Mouse (Mus musculus): ENCODE results near the gene Nutm1. TPM values are rescaled to one million over a fixed set of nuclear protein-coding genes. Genes with fewer than 3 reads are reported as not detected.

Gene Nutm1
- polyA plus RNA-seq, 1 experiment from 2014 or later = 0.10 TPM

DNA sequence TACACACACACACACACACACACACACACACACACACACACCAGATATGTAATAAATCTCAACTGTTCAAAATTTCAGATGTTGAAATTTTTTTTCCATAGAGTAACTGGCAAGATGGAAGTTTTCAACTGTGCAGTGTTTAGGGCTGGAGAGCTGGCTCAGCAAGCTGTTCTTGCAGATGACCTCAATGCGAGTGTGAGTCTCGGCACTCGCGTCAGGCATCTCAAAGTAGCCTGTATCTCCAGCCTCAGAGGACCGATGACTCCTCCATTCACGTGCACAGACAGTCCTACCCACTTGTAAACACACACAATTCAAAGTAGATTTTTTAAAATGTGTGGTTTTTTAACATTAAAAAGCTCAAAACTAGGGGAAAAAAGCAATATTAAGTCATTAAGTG, 14.4 kb upstream of the Nutm1 start:
- Histone ChIP-seq H3K4me3 (ENCODE audit: low read depth, low read length) (no peak overlapping the region), H3K36me3 (ENCODE audit: control insufficient read depth, insufficient read depth, low read length) (no peaks in the 10 kb centered on the region), H3K9ac (ENCODE audit: low read length) (no peak overlapping the region), H3K27ac (replicated peaks) (no peak overlapping the region), H3K4me2 (replicated peaks; ENCODE audit: low read depth) (no peak overlapping the region), H3K4me1 (replicated peaks; ENCODE audit: control insufficient read depth, insufficient read depth) (no peaks in the 10 kb centered on the region), H3K27me3 (ENCODE audit: control insufficient read depth, insufficient read depth, low read length) (no peaks in the 10 kb centered on the region), H3K9me3 (ENCODE audit: control insufficient read depth, low read length) (no peaks in the 10 kb centered on the region)
- ATAC-seq (ENCODE audit: low FRiP score, low TSS enrichment) = no peak
- DNase-seq (ENCODE audit: low spot score) = no peak
- WGBS = 89% methylated on average over 6 of the region's 6 CpGs
- no peak for TF ChIP-seq EP300 (optimal IDR thresholded peaks at IDR 0.05)
- TF ChIP-seq CTCF (IDR thresholded peaks at IDR 0.05; ENCODE audit: low read depth) = no peak

DNA sequence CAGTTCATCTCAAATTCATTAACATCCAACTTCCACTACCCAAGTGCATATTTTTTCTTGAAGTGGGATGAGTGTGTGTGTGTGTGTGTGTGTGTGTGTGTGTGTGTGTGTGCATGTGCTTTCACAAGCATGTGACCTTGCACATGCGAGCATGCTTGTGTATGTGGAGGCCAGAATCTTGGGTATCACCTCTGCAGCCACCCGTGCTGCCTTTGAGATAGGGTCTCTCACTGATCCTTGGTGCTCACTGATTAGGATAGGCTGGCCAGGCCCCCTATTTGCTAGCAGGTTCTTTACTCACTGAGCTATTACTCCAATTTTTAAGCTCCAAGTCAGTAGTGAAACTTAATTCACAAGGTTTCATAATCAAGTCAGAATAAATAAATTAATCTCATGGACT, 13.8 kb upstream of the Nutm1 start:
- Histone ChIP-seq H3K4me1 (replicated peaks; ENCODE audit: control insufficient read depth, insufficient read depth) (no peaks in the 10 kb centered on the region), H3K9ac (ENCODE audit: low read length) (no peak overlapping the region), H3K4me2 (replicated peaks; ENCODE audit: low read depth) (no peak overlapping the region), H3K9me3 (ENCODE audit: control insufficient read depth, low read length) (no peaks in the 10 kb centered on the region), H3K36me3 (ENCODE audit: control insufficient read depth, insufficient read depth, low read length) (no peaks in the 10 kb centered on the region), H3K27me3 (ENCODE audit: control insufficient read depth, insufficient read depth, low read length) (no peaks in the 10 kb centered on the region), H3K4me3 (ENCODE audit: low read depth, low read length) (no peak overlapping the region), H3K27ac (replicated peaks) (no peak overlapping the region)
- TF ChIP-seq CTCF (IDR thresholded peaks at IDR 0.05; ENCODE audit: low read depth) (no peak), EP300 (optimal IDR thresholded peaks at IDR 0.05) (no peak)
- no peak for DNase-seq (ENCODE audit: low spot score)
- no peak for ATAC-seq (ENCODE audit: low FRiP score, low TSS enrichment)
- 96% methylated on average over 2 of the region's 2 CpGs for WGBS

DNA sequence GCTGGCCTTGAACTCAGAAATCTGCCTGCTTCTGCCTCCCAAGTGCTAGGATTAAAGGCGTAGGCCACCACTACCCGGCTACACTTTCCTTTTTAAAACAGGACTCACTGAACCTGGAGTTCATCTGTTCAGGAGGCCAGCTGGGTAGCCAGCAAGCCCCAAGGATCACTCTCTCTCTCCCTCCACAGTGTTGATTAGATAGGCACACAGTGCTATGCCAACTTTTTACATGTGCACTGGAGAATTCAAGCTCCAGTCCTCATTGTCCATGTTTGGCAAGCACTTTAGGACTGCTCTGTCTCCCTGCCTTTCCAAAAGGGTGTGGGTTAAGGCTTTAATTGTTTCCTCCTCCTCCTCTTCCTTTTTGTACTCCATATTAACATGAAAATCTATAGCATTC, 10.9 kb upstream of the Nutm1 start:
- no peak for TF ChIP-seq CTCF (IDR thresholded peaks at IDR 0.05; ENCODE audit: low read depth)
- no peak for TF ChIP-seq EP300 (optimal IDR thresholded peaks at IDR 0.05)
- no peaks in the 10 kb centered on the region for H3K4me1 ChIP-seq (replicated peaks; ENCODE audit: control insufficient read depth, insufficient read depth)
- no peak overlapping the region for H3K4me3 ChIP-seq (ENCODE audit: low read depth, low read length)
- no peak overlapping the region for H3K9ac ChIP-seq (ENCODE audit: low read length)
- no peaks in the 10 kb centered on the region for H3K27me3 ChIP-seq (ENCODE audit: control insufficient read depth, insufficient read depth, low read length)
- H3K9me3 ChIP-seq (ENCODE audit: control insufficient read depth, low read length) = no peaks in the 10 kb centered on the region
- ATAC-seq (ENCODE audit: low FRiP score, low TSS enrichment) = no peak
- no peaks in the 10 kb centered on the region for H3K36me3 ChIP-seq (ENCODE audit: control insufficient read depth, insufficient read depth, low read length)
- H3K4me2 ChIP-seq (replicated peaks; ENCODE audit: low read depth) = no peak overlapping the region
- DNase-seq (ENCODE audit: low spot score) = no peak
- 92% methylated on average over 2 of the region's 2 CpGs for WGBS
- H3K27ac ChIP-seq (replicated peaks) = no peak overlapping the region

DNA sequence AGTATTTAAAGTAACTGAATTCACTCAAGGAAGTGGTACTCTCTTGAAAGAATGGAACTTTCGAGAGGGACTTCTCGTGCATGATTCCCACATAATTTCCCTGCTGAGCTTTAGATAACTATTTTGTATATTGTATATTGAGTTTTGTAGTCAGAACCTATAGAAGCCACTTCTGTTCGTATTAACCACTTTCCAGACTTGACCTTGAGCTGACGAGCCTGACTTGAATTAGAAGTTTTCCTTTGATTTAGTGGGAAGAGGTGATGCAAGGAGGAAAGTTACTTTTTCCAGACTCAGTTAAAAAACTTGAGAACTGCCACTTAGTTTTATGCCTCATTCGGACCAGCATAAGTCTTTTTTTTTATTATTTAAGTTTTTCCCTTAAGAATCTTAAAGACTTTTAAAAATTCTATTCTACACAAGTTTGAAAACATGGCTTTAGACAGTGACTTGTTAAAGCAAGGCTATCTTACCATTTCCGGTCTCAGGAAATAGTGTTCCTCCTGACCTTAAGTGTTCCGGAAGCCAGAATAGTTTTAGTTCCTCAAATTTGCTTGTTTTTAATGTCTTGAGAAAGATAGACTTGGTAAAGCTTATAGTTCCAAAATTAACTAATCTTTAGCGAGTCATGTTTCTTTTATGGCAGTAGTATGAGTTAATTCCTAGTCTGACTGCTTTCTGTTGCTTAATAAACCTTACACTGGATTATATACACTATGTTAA, 8.6 kb upstream of the Nutm1 start:
- H3K4me3 ChIP-seq (ENCODE audit: low read depth, low read length) = peak overlapping the region; percentile 84
- H3K27ac ChIP-seq (replicated peaks) = no peak overlapping the region
- 73% methylated on average over 8 of the region's 8 CpGs for WGBS
- H3K36me3 ChIP-seq (ENCODE audit: control insufficient read depth, insufficient read depth, low read length) = no peaks in the 10 kb centered on the region
- no peak overlapping the region for H3K9ac ChIP-seq (ENCODE audit: low read length)
- H3K9me3 ChIP-seq (ENCODE audit: control insufficient read depth, low read length) = no peaks in the 10 kb centered on the region
- peak overlapping the region; percentile 85; the same call in 1 of the 2 replicates for H3K4me2 ChIP-seq (replicated peaks; ENCODE audit: low read depth)
- TF ChIP-seq EP300 (optimal IDR thresholded peaks at IDR 0.05) = no peak
- TF ChIP-seq CTCF (IDR thresholded peaks at IDR 0.05; ENCODE audit: low read depth) = no peak
- H3K27me3 ChIP-seq (ENCODE audit: control insufficient read depth, insufficient read depth, low read length) = no peaks in the 10 kb centered on the region
- H3K4me1 ChIP-seq (replicated peaks; ENCODE audit: control insufficient read depth, insufficient read depth) = no peaks in the 10 kb centered on the region
- DNase-seq (ENCODE audit: low spot score) = no peak
- ATAC-seq (ENCODE audit: low FRiP score, low TSS enrichment) = no peak

DNA sequence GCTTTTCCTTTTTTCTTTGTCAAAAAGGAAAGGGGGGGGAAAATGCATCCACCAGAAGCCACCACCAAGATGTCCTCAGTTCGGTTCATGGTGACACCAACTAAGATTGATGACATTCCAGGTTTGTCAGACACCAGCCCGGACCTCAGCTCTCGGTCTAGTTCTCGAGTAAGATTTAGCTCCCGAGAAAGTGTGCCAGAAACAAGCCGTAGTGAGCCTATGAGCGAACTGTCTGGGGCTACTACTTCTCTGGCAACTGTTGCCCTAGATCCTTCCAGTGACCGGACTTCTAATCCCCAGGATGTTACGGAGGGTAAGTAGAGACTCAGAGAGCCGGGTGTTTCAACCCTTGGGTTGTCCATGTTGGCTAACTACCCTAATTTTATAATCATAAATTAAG, 7.7 kb upstream of the Nutm1 start:
- Histone ChIP-seq H3K9me3 (ENCODE audit: control insufficient read depth, low read length) (no peaks in the 10 kb centered on the region), H3K9ac (ENCODE audit: low read length) (peak overlapping the region; percentile 82), H3K4me2 (replicated peaks; ENCODE audit: low read depth) (peak overlapping the region; percentile 85), H3K27ac (replicated peaks) (0 out of 2 replicates have a peak overlapping the region, but pooled peaks have one; percentile 18), H3K36me3 (ENCODE audit: control insufficient read depth, insufficient read depth, low read length) (no peaks in the 10 kb centered on the region), H3K4me3 (ENCODE audit: low read depth, low read length) (peak overlapping the region; percentile 84), H3K27me3 (ENCODE audit: control insufficient read depth, insufficient read depth, low read length) (no peaks in the 10 kb centered on the region), H3K4me1 (replicated peaks; ENCODE audit: control insufficient read depth, insufficient read depth) (no peaks in the 10 kb centered on the region)
- 21% methylated on average over 10 of the region's 10 CpGs for WGBS
- TF ChIP-seq CTCF (IDR thresholded peaks at IDR 0.05; ENCODE audit: low read depth) = no peak
- no peak for TF ChIP-seq EP300 (optimal IDR thresholded peaks at IDR 0.05)
- no peak for DNase-seq (ENCODE audit: low spot score)
- no peak for ATAC-seq (ENCODE audit: low FRiP score, low TSS enrichment)

DNA sequence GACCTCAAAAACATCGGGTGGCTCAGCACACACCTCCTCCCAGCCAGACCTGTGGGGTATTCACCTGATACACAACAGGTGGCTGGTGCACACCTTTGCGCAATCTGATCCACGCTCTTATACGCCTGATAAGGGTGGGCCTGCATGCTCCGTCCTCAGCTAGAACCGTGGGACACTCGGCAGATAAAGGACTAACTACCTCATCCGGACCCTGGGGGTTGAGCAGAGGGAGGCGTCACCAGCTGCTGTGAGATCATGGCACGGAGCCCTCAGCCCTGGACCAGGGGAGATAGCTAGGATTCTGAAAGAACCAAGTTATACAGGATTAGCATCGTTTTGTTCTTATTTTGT, 7.1 kb upstream of the Nutm1 start, which contains the start of gene Gm21985:
Gene Gm21985, plus strand, starts transcription at position 73 of the 351 bp plus-strand sequence.
- Histone ChIP-seq H3K4me2 (replicated peaks; ENCODE audit: low read depth) (peak within 1 kb of the TSS; percentile 85), H3K27ac (replicated peaks) (peak within 1 kb of the TSS; percentile 92), H3K27me3 (ENCODE audit: control insufficient read depth, insufficient read depth, low read length) (no peaks in the 10 kb centered on the region), H3K4me1 (replicated peaks; ENCODE audit: control insufficient read depth, insufficient read depth) (no peaks in the 10 kb centered on the region), H3K36me3 (ENCODE audit: control insufficient read depth, insufficient read depth, low read length) (no peaks in the 10 kb centered on the region), H3K4me3 (ENCODE audit: low read depth, low read length) (peak within 1 kb of the TSS; percentile 84), H3K9ac (ENCODE audit: low read length) (peak within 1 kb of the TSS; percentile 82), H3K9me3 (ENCODE audit: control insufficient read depth, low read length) (no peaks in the 10 kb centered on the region)
- TF ChIP-seq EP300 (optimal IDR thresholded peaks at IDR 0.05) (no peak), CTCF (IDR thresholded peaks at IDR 0.05; ENCODE audit: low read depth) (no peak)
- DNase-seq (ENCODE audit: low spot score) (peak; percentile 26), ATAC-seq (ENCODE audit: low FRiP score, low TSS enrichment) (peak; percentile 16; the same call in 1 of the 2 replicates)
- under 1% methylated on average over 11 of the region's 11 CpGs for WGBS

Measured in stomach, postnatal 0 days (tissue).